Mouse (Mus musculus) right cerebral cortex, adult 18-20 months (tissue): ENCODE measurements around the gene Zc3h7b.

Experiments used
- DNase-seq: peaks from one replicate; pipeline ENCODE4 v3.0.0; 2022; ENCODE audit warnings: mixed read lengths

Zc3h7b gene

GRCm38 (mm10) chr15:81822631-81823030 lies 77.8 kb downstream of the Zc3h7b start:
- no peak for DNase-seq

DNA sequence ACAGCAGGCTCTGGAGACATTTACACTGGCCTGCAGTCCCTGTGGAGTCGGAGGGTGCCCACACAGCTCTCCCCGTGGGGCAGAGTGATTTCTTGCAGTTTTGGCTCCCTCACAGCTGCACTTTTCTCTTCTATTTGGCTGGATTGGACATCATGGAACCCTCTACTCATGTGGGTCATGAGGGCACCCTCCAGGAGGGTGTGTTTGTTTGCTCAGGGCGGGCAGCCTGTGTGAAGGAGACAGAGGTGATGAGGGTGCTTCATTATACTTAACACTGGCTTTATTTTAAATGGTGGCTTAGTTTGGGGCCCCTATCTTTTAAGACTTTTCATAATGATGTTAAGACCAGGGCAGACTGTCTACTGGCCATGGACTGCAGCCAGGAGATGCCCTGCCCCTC lies 80.0 kb downstream of the Zc3h7b start:
- no peak for DNase-seq

- DNase-seq, result no peak
These were observed 83.8 kb downstream of the Zc3h7b start for GRCm38 (mm10) chr15:81828426-81829207.

DNA sequence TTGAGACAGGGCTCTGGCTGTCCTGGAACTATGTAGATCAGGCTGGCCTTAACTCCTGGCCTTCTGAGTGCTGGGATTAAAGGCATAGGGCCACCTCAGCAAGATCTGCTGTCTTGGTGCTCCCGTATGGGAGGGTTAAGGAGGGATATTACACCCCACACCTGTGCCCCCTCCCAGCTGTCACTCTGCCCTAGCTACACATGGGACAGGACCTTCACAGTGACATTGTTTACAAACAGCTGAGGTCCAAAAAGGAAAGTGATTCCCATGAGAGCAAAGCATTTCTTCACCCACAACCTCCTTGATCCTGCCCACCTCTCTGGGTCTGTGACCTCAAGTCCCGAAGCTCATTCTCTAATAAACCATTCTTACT lies 84.3 kb downstream of the Zc3h7b start:
- DNase-seq, result no peak

DNA sequence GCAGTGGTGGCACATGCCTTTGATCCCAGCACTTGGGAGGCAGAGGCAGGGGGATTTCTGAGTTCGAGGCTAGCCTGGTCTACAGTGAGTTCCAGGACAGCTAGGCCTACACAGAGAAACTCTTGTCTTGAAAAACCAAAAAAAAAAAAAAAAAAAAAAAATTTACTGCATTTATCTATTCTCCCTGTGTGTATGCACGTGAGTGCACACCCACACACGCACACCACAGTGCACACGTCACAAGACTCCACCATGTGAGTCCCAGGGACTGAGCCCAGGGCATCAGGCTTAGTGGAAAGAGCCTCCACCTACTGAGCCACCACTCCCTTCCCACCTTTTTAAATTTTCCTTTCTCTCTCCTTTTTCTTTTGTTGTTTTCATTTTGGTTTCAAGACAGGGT lies 85.7 kb downstream of the Zc3h7b start:
- no peak for DNase-seq

DNA sequence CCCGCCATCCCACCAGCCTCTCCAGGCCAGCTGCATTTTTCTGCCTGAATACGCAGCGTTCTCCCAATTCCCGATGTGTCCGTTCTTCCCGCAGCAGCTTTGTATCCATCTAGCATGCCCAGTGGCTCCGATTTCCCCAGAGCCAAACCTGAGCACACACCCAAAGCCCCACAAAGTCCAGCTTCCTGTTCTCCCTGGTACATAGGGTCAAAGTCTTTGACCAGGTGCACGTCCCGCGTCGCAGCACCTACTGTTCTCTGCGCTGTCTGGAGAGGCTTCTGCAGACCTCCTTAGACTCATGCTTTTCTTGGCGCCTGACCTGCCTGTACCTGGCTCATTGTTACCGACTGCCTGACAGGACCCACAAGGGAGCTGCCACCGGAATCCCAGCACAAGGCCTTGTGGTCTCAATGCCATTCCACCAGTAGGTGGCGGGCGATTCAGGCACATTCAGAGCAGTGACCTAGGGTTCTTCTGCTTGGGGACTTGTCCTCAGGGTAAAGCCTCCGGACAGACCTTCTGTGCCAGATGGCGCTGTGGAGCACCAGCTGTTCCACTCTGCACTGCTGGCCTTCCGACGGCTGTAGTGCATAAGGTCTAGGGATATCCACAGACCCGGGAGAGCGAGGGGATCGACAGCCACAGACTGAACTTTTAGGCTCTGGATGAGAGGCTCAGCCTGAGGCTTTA lies 86.4 kb downstream of the Zc3h7b start:
- DNase-seq, result peak; percentile 90

- DNase-seq, result no peak
These were observed 87.4 kb downstream of the Zc3h7b start for GRCm38 (mm10) chr15:81832219-81832618.

DNA sequence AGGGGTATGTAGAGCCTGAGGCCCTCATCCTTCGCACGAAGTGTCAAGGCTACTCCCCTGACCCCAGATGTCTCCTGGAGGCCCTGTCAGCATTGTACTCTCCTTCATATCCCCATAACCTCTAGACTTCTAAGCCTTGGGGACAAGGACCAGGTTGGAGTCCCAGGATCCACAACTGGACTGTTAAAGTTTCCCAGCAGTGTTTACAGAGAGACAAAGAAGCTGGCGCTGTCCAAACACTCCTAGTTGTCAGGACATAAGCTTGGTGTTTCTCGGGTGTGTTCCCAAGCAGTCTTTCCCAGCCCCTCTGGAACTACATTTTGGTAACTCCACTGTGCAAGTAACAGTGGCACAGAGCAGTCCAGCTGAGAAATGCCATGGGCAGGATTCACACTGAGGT lies 88.6 kb downstream of the Zc3h7b start:
- no peak for DNase-seq

- DNase-seq, result no peak
These were observed 89.4 kb downstream of the Zc3h7b start for GRCm38 (mm10) chr15:81834171-81834841.

DNA sequence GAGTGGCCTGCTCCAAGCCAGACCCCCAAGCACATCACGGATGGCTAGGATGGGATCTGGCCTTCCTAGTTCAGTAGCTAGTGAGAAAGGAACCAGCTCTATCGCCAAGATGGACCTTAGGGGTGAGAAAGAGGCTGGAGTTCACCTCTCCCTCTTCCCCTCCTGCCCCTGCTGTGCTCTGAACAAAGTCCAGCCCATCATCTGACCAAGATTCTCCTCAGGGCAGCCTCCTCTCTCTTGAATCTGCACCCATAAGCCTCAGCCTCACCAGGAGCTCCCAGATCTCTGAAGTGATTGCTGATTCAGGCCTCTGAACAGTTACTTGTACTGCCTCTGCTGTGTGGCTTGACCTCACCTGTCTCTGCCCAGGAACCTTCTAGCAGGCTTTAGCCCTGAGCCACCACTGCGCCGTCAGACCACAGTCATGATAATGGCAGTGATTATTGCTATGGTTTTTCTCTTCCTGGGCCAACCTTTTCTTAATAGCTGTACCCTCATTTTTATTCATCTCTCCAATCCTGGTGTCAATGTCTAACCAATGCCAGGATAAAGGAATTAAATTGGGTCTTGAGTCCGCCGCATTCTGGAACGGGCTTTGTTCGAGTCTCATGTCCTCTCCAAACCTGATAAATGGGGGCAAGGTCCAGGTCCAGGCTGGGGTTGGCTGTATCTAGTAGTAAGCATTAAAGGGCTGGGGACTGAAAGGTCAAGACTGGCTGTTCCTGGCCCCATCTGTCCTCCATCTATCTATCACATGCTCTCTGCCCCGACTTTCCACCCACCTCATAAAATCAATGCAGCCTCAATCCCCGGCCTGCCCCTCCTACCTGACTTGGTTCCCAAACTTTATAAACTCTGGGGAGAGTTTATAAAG lies 90.4 kb downstream of the Zc3h7b start:
- DNase-seq, result no peak

DNA sequence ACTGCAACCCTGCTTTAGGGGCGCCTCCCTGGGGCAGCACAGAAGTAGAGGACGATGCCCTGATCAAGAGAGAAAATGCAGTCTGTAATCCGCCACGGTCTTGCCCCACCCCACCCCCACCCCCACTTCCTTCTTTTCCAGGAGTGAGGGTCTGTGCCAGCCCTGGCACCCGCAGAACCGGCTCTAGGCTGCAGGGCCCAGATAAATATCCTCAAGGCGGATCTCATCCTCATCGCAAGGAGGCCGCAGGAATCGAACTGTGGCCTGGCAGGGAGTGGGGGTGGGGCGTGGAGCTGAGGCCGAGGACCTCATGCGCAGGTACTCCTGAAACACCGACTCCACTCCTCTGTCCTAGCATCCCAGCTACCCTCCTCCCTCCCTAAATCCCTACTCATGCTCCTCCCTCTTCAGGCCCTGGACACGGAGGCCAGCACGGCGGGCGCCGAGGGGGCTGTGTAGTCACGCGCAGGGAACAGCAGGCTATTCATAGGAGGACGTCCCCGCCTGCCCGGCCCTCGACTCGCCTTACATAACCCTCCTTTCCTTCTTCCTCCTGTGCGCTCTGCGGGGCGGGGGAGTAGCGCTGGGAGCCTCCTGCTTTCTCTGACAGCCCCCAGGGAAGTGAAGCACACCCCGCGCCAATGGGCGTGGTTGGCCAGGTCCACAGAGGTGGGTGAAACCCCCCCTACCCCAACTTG lies 91.4 kb downstream of the Zc3h7b start:
- peak; percentile 96 for DNase-seq

GRCm38 (mm10) chr15:81836966-81837920 lies 92.4 kb downstream of the Zc3h7b start:
- DNase-seq, result no peak

GRCm38 (mm10) chr15:81838554-81839235 lies 93.8 kb downstream of the Zc3h7b start:
- DNase-seq, result no peak

DNA sequence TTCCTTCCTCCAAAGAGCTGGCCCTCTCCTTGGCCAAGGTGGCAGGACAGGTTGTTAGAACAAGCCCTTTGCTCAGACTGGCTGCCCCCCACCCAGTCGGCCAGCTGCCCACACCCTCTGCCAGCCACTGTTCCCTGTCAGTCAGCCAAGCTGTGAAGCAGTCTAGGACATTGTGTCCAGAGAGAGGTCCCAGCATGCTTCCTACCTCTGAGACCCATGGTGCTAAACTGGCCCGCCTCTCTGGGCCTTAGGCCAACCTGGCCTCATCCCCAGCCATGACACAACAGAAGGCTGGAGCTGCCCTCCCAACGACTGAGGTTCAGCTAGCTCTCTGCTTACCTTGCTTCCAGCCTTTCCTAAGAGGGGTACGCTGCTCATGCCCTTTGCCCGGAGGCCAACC lies 94.8 kb downstream of the Zc3h7b start:
- peak; percentile 82 for DNase-seq

- no peak for DNase-seq
These were observed 95.4 kb downstream of the Zc3h7b start for GRCm38 (mm10) chr15:81840306-81840705.

GRCm38 (mm10) chr15:81842275-81842674 lies 97.4 kb downstream of the Zc3h7b start:
- DNase-seq, result no peak

DNA sequence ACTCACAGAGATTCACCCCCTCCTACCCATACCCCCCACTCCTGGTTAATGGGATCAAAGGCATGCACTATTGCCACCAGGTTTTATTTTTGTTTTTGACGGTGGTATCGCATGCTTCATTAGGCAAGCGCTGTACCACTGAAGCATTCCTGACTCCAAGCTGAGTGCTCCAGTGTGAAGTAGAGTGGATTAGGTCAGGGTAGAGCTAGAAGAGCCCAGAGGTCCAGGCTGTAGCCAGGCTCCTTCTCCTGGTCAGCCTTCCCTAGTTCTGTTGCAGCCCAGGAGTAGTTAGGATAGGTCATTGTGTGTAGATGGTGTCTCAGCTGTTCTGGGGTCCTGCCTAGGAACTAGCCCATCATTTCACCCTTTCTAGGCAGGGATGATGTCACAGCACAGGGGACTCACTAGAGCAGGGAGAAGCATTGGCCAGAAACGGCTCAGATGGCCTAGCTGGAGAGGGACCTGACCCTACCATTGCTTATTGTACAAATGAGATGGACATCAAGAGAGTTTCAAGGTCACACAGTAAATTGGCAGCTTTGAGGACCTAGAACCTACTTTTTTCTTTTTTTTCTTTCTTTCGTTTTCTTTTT lies 100.3 kb downstream of the Zc3h7b start:
- no peak for DNase-seq

- DNase-seq, result no peak
These were observed 100.9 kb downstream of the Zc3h7b start for GRCm38 (mm10) chr15:81845724-81846123.
